Mouse (Mus musculus) kidney, postnatal 14 days (tissue): ENCODE data around the gene Gng12.
"Not testable (repeated sequence)": the region's sequence is repeated elsewhere in the genome, so short reads cannot be mapped to it uniquely, and the experiment has no call there.

ENCODE experiments used
- DNase-seq: peaks from one replicate; pipeline ENCODE4 v3.0.0; 2022; ENCODE audit warnings: mixed read lengths

Gene Gng12

DNA sequence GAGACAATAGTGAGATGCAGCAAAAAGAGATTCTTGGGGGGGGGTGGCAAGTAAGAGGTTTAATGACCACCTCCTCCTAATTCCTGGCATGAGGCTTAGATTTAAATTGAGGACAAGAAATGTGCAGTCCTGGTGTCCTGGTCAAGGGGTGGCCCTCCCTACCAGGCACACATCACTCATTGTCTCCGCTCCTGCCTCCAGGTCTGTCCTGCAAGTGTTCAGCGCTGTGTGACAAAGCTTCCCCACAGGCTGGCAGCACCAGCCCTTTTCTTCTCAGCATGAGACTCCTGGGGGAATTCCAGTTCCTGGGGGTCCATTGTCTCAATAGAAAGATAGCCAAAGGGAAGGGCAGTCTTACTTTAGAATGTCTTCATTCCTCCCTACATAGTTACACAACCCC lies 134.2 kb downstream of the Gng12 start:
- DNase-seq: no peak

GRCm38 (mm10) chr6:67030846-67031245 lies 134.6 kb downstream of the Gng12 start:
- no peak for DNase-seq

DNA sequence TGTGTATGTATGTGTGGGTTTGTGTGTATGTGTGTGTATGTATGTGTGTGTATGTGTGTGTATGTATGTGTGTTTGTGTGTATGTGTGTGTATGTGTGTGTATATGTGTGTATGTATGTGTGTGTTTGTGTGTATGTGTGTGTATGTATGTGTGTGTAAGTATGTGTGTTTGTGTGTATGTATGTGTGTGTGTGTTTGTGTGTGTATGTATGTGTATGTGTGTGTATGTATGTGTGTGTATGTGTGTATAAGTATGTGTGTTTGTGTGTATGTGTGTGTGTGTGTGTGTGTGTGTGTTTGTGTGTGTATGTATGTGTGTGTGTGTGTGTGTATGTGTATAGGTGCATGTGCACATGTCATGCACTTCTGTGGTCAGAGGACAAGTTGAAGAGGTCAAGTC lies 136.4 kb downstream of the Gng12 start:
- not testable (repeated sequence) for DNase-seq

DNA sequence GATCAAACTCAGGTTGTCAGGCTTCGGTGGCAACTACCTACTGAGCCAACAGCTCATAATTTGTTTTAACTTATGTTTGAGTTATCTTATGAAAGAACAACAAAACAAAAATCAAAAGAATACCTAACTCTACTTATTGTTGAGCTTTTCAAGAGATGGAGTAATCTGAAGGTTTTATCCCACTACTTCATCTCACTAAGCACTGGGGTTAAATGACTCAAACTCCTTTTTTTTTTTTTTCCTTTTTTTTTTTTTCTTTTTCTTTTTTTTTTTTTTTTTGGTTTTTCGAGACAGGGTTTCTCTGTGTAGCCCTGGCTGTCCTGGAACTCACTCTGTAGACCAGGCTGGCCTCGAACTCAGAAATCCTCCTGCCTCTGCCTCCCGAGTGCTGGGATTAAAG lies 136.8 kb downstream of the Gng12 start:
- DNase-seq: not testable (repeated sequence)

GRCm38 (mm10) chr6:67033604-67034003 lies 137.4 kb downstream of the Gng12 start:
- no peak for DNase-seq

- DNase-seq: no peak
Measured at GRCm38 (mm10) chr6:67034331-67035130, 138.3 kb downstream of the Gng12 start.

DNA sequence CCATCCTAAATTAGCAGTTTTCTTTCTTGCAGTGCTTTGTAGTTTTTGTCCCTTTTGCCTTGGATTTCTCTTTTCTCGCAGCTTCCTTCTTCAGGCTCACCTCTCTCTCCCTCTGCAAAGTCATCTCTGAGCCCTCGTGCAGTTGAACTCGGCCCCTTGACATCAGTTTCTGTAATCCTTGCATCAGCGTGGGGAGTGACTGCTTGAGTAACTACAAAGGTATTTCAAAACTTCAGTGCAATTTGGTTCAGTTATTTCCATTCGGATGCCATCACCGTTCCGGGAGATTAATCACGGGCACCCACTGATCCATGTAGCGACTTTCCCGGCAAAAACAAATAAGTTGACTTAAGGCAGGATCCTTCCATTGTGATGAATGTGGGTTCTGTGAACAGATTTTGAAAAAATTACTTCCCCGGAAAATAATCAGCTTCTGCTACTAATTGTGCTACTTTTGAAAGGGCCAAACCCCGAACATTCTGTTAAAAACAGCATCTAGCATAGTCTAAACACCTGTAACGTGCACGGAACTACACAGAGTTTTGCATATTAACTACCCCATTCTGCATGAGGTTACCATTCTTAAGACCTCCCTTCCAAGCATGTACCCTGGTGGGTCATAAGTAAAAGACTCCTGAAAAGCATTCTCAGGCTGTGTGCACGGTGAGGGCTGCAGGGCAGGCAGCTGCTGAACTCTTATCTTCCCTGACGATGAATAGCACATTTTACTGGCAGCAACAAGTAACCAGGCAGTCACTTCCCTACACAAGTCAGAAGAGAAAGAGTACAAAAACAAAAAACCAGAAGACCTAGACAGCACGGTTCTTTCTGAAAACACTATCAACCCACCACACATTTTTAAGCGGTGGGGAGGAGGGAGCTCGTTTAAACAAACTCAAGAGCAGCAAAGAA lies 139.4 kb downstream of the Gng12 start:
- DNase-seq: peak; percentile 67

GRCm38 (mm10) chr6:67036356-67036811 lies 140.2 kb downstream of the Gng12 start:
- DNase-seq: peak; percentile 92

DNA sequence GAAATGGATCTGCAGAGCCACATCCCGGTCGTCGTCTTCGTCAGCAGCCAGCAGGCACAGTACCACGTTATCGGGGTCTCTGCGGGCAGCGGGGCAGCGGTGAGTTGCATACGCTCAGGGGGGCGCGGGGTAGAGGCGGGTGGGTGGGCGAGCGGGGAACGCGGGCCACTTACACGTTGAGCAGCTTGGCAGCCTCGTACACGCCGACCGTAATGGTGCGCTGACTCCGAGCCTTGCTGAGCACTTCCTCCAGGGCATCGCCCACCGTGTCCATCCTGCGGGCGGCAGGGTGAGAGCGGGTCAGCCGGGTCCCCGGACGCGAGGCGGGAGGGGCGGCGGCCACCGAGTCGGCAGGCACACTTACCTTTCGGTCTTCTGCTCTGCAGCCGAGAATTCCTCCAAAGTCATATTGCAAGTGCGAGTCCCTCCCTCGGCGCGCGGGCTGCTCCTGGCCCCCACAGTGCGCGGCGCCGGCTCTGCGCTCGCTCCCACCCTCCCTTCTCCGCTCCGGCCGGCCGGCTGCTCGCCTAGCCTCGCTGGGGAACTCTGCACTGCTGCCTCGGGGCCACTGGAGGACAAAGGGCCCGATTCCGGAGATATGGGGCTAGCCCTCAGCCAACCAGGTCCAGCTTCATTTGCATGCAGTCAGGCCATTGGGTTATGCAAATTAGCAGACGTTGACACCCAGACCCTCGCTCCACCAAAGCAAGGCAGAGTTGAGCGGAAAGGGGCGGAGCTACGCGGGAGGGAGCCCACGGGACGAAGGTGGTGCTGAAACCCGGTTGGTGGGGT lies 140.8 kb downstream of the Gng12 start, which contains the start of gene Gadd45a:
TSS of gene Gadd45a (minus strand) at position 621 of the 792 bp plus-strand sequence.
- peak; percentile 98 for DNase-seq

DNA sequence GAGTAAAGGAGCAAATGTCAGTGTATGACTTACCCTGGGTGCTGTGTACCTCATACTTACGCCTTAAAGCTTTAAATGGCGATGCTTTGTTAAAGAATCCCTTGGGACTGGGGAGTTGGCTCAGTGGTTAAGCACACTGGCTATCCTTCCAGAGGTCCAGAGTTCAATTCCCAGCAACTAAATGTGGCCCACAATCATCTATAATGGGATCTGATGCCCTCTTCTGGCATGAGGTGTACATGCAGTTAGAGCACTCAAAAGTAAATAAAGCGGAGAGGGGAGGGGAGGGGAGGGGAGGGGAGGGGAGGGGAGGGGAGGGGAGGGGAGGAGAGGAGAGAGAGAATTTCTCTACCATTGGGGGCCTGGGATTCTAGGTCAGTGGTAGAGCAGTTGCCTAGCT lies 142.8 kb downstream of the Gng12 start:
- DNase-seq: no peak

DNA sequence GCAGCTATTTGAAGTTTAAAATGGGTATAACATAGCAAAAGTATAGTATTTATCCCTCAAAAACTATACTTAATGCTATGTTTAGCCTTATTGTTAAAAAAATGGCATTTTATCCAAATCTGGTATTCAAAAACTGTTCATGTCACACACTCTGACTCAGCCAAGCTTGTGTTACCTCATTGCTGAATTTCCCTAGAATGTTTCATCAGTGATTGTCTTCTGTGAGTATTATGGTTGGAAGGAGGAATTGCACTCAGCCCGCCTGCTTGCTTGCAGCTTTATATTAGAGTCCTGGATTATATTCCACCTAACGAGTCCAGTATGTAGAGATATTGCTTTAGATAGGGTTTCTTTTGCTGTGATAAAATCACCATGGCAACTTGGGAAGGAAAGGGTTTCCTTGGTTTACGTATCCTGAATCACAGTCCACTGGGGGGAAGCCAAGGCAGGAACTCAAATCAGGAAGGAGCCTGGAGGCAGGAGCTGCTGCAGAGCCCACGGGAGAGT lies 144.8 kb downstream of the Gng12 start:
- DNase-seq: no peak

GRCm38 (mm10) chr6:67045424-67045823 lies 149.2 kb downstream of the Gng12 start:
- no peak for DNase-seq

GRCm38 (mm10) chr6:67046937-67047336 lies 150.7 kb downstream of the Gng12 start:
- no peak for DNase-seq

DNA sequence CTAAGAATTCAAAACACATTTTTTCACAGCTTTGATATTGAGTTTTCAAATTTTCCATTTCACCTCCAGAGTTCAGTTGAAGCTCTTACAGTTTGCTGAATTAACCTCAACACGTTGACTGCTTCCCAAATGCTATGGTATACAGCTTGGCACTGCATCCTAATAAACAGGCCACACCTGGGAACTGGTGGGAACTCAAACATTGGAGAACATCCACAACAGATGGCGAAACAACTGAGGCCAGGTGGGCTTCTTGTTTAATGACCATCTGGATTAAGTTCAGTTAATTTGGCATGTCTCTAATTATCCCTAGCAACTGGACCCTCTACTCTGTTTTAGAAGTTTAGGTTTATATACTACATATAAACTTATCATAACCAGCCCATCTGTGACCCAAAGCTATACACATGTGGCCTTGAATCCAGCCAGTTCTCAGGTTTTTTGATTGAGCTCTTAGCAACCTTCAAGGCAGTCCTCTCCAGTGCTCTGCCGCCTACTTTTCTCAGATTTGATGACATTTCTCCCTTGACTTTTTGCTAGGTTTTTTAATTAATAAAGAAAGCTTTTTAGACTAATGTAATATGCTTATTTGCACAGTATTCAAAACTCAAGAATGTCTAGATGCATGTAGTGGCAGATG lies 152.0 kb downstream of the Gng12 start:
- DNase-seq: no peak

- DNase-seq: no peak
Measured at GRCm38 (mm10) chr6:67048880-67049694, 152.9 kb downstream of the Gng12 start.

DNA sequence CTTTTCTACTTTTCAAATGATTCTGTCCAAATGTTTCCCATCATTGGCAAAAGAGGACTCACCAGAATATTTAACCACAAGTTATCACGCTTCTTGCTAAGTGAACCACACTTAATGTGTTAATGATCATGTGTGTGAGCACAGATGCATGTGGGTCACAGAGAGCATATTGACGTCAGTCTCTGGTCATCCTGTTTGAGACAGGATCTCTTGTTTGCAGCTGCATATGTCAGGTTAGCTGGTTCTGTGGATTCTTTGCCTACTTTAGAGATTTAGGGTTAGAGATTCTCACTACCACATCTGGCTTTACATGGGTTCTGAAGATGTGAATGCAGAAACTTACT lies 153.5 kb downstream of the Gng12 start:
- DNase-seq: no peak

DNA sequence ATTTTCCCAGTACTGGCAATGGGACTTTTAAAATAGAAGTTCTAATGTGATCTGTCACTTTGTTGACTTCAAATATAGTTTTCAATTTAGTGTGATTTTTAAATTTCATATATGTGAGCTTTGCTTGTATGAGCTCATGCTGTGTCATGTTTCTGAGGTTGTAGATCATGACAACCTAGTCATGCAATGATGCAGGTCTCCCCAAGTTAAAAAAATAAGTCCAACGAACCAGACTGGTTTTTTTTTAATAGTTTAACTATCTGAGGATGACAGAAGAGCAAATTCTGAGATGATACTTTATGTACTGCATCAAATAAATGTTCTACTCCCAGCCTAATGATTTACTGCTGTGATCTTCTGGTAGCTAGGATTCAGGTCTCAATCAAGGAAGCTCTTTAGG lies 153.9 kb downstream of the Gng12 start:
- no peak for DNase-seq

- DNase-seq: no peak
Measured at GRCm38 (mm10) chr6:67056108-67056888, 160.1 kb downstream of the Gng12 start.

GRCm38 (mm10) chr6:67056889-67057564 lies 160.8 kb downstream of the Gng12 start:
- DNase-seq: no peak

DNA sequence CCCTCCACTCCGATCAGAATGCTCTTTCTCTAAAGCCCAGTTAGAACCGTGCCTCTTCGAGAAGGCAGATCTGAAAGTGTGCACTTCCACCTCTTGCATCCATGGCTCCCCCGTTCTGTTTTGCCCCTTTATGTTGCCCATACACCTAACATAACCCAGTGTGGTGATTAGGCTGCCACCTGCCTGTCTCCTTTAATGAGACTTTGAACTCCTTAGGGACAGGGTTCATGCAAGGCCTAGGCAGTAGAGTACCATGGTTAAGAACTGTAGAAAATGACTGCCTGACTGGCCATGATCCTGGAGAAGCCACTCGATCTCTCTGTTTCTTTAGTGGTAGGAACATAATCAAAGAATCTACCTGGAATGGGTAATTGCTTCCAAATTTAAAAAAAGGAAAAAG lies 161.4 kb downstream of the Gng12 start:
- no peak for DNase-seq
